Mouse (Mus musculus): ENCODE results near the gene Kif15. TPM values are rescaled to one million over a fixed set of nuclear protein-coding genes. Genes with fewer than 3 reads are reported as not detected.

Kif15 gene
- polyA plus RNA-seq, 1 experiment = 11.6 TPM

GRCm38 (mm10) chr9:123020995-123021631 lies 70.3 kb downstream of the Kif15 start, which contains the start of gene Tmem42:
Gene Tmem42, plus strand, starts transcription at chr9:123021326.
- Histone ChIP-seq H3K36me3 (ENCODE audit: control insufficient read depth, insufficient read depth) (peaks cover 8% of the 10 kb centered on the region), H3K79me2 (ENCODE audit: control insufficient read depth, insufficient read depth) (peaks cover 11% of the 10 kb centered on the region), H3K27me3 (ENCODE audit: control insufficient read depth, insufficient read depth, insufficient read length) (no peaks in the 10 kb centered on the region), H3K4me3 (ENCODE audit: insufficient read depth, poor library complexity, severe bottlenecking) (peak within 1 kb of the TSS; percentile 52), H3K79me3 (ENCODE audit: low read depth) (peaks cover 12% of the 10 kb centered on the region), H3ac (ENCODE audit: control insufficient read depth, insufficient read length, low read depth) (peak within 1 kb of the TSS; percentile 67)
- TF ChIP-seq MAX (IDR thresholded peaks at IDR 0.05) (no peak), MYOD1 (IDR thresholded peaks at IDR 0.05; ENCODE audit: control insufficient read depth, insufficient read length, low read depth) (no peak), CTCF (IDR thresholded peaks at IDR 0.05; ENCODE audit: control insufficient read depth, insufficient read depth, insufficient read length) (no peak), MYOG (IDR thresholded peaks at IDR 0.05; ENCODE audit: control insufficient read depth, extremely low read depth, insufficient read length) (no peak)

DNA sequence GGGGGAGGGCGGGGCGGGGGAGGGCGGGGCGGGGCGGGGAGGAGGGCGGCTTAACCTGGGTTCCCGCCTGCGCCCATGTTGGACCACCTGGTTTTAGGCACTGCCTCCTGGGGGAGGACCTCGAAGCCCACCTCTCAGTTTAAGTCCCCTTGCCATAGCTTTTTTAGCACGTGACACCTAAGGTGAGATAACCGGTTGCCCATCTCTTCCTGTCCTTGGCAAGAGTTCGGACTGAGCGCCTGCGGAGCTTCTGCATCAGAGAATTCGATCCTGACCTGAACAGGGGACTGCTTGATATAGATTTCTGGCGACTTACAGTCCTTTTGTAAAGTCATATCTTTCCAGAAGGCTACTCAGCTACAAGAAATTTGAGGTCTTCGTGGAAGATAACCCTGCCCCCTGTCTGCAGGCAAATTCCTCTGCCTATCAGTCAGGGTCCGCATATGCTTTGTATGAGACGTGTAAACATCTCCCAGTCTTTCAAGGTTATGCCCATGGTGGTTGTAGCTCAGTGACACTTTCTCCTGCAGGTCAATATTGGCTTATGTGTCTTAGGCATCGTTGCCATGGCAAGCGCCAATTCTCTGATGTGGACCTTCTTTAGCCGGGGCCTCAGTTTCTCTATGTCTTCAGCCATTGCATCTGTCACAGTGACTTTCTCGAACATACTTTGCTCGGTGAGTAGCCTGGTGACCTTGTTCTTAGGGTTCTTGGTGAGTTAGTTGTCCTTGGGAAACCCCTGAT lies 71.0 kb downstream of the Kif15 start:
- H3K79me3 ChIP-seq (ENCODE audit: low read depth) = peaks cover 12% of the 10 kb centered on the region

DNA sequence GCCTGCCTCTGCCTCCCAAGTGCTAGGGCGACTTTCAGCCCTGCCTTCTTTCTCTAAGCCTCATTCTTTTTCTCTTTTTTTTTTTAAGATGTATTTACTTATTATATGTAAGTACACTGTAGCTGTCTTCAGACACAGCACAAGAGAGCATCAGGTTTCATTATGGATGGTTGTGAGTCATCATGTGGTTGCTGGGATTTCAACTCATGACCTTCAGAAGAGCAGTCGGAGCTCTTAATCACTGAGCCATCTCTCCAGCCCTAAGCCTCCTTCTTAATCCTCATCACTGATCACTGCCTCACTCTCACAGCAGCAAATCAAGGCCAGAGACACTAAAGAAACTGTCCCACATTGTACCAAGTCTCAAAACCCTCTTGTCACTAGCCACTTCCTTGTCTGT lies 73.4 kb downstream of the Kif15 start:
- H3K4me3 ChIP-seq (ENCODE audit: insufficient read depth, poor library complexity, severe bottlenecking) = no peak overlapping the region
- no peak overlapping the region for H3ac ChIP-seq (ENCODE audit: control insufficient read depth, insufficient read length, low read depth)
- peaks cover 11% of the 10 kb centered on the region for H3K79me3 ChIP-seq (ENCODE audit: low read depth)
- peaks cover 11% of the 10 kb centered on the region for H3K79me2 ChIP-seq (ENCODE audit: control insufficient read depth, insufficient read depth)
- TF ChIP-seq FOSL1 (IDR thresholded peaks at IDR 0.05; ENCODE audit: insufficient read depth, low read length, poor library complexity, severe bottlenecking) = peak; percentile 17
- no peak for TF ChIP-seq MYOG (IDR thresholded peaks at IDR 0.05; ENCODE audit: control insufficient read depth, extremely low read depth, insufficient read length)
- no peak for TF ChIP-seq MAX (IDR thresholded peaks at IDR 0.05)
- no peak for TF ChIP-seq USF1 (IDR thresholded peaks at IDR 0.05; ENCODE audit: low read depth)
- TF ChIP-seq CEBPB (IDR thresholded peaks at IDR 0.05; ENCODE audit: low read depth) = no peak
- no peaks in the 10 kb centered on the region for H3K36me3 ChIP-seq (ENCODE audit: control insufficient read depth, insufficient read depth)
- no peaks in the 10 kb centered on the region for H3K27me3 ChIP-seq (ENCODE audit: control insufficient read depth, insufficient read depth, insufficient read length)

More for the DNA sequence above, 71.0 kb downstream of the Kif15 start:
- Histone ChIP-seq H3ac (ENCODE audit: control insufficient read depth, insufficient read length, low read depth) (no peak overlapping the region), H3K27me3 (ENCODE audit: control insufficient read depth, insufficient read depth, insufficient read length) (no peaks in the 10 kb centered on the region), H3K79me2 (ENCODE audit: control insufficient read depth, insufficient read depth) (peaks cover 11% of the 10 kb centered on the region), H3K36me3 (ENCODE audit: control insufficient read depth, insufficient read depth) (peaks cover 8% of the 10 kb centered on the region), H3K4me3 (ENCODE audit: insufficient read depth, poor library complexity, severe bottlenecking) (peak overlapping the region; percentile 6)
- TF ChIP-seq CTCF (IDR thresholded peaks at IDR 0.05; ENCODE audit: control insufficient read depth, insufficient read depth, insufficient read length) (no peak), USF1 (IDR thresholded peaks at IDR 0.05; ENCODE audit: low read depth) (no peak), MYOG (IDR thresholded peaks at IDR 0.05; ENCODE audit: control insufficient read depth, extremely low read depth, insufficient read length) (no peak), MAX (IDR thresholded peaks at IDR 0.05) (no peak), FOSL1 (IDR thresholded peaks at IDR 0.05; ENCODE audit: insufficient read depth, low read length, poor library complexity, severe bottlenecking) (no peak), MYOD1 (IDR thresholded peaks at IDR 0.05; ENCODE audit: control insufficient read depth, insufficient read length, low read depth) (no peak), CEBPB (IDR thresholded peaks at IDR 0.05; ENCODE audit: low read depth) (no peak)

GRCm38 (mm10) chr9:123031496-123032246 lies 80.8 kb downstream of the Kif15 start:
- peaks cover 3% of the 10 kb centered on the region for H3K27me3 ChIP-seq (ENCODE audit: control insufficient read depth, insufficient read depth, insufficient read length)
- no peaks in the 10 kb centered on the region for H3K36me3 ChIP-seq (ENCODE audit: control insufficient read depth, insufficient read depth)
- H3K79me2 ChIP-seq (ENCODE audit: control insufficient read depth, insufficient read depth) = no peaks in the 10 kb centered on the region
- TF ChIP-seq MAX (IDR thresholded peaks at IDR 0.05) = no peak
- no peak for TF ChIP-seq CEBPB (IDR thresholded peaks at IDR 0.05; ENCODE audit: low read depth)
- TF ChIP-seq MYOD1 (IDR thresholded peaks at IDR 0.05; ENCODE audit: control insufficient read depth, insufficient read length, low read depth) = no peak
- no peak for TF ChIP-seq USF1 (IDR thresholded peaks at IDR 0.05; ENCODE audit: low read depth)
- TF ChIP-seq MYOG (IDR thresholded peaks at IDR 0.05; ENCODE audit: control insufficient read depth, extremely low read depth, insufficient read length) = no peak
- TF ChIP-seq FOSL1 (IDR thresholded peaks at IDR 0.05; ENCODE audit: insufficient read depth, low read length, poor library complexity, severe bottlenecking) = no peak
- no peak for TF ChIP-seq CTCF (IDR thresholded peaks at IDR 0.05; ENCODE audit: control insufficient read depth, insufficient read depth, insufficient read length)
- no peaks in the 10 kb centered on the region for H3K79me3 ChIP-seq (ENCODE audit: low read depth)
- H3ac ChIP-seq (ENCODE audit: control insufficient read depth, insufficient read length, low read depth) = no peak overlapping the region
- no peak overlapping the region for H3K4me3 ChIP-seq (ENCODE audit: insufficient read depth, poor library complexity, severe bottlenecking)

DNA sequence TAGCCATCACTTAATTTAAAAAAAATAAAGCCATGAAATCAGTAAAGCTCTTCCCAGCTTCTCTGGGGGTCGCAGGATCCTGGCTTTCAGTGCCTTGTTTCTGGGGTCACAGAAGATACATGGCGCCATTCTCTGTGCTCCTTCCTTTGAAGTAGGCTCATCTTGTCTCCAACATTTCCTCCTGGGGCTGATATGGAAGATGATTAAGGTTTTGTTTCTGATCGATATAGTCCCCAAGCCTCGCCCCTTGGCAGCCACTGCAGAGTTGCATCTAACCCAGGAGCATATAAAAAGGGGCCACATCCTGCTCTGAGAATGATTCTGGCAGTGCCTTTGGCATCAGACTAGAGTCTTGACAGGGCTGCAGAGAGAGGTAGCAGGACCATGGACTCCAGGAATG lies 83.6 kb downstream of the Kif15 start, which contains the start of gene Tgm4:
TSS of gene Tgm4 (plus strand) at position 301 of the 400 bp plus-strand sequence.
- Histone ChIP-seq H3K79me3 (ENCODE audit: low read depth) (no peaks in the 10 kb centered on the region), H3K4me3 (ENCODE audit: insufficient read depth, poor library complexity, severe bottlenecking) (no peak within 1 kb of the TSS), H3K79me2 (ENCODE audit: control insufficient read depth, insufficient read depth) (no peaks in the 10 kb centered on the region), H3K27me3 (ENCODE audit: control insufficient read depth, insufficient read depth, insufficient read length) (peaks cover 3% of the 10 kb centered on the region), H3K36me3 (ENCODE audit: control insufficient read depth, insufficient read depth) (no peaks in the 10 kb centered on the region), H3ac (ENCODE audit: control insufficient read depth, insufficient read length, low read depth) (no peak within 1 kb of the TSS)
- TF ChIP-seq MYOD1 (IDR thresholded peaks at IDR 0.05; ENCODE audit: control insufficient read depth, insufficient read length, low read depth) (no peak), CEBPB (IDR thresholded peaks at IDR 0.05; ENCODE audit: low read depth) (no peak), FOSL1 (IDR thresholded peaks at IDR 0.05; ENCODE audit: insufficient read depth, low read length, poor library complexity, severe bottlenecking) (no peak), MYOG (IDR thresholded peaks at IDR 0.05; ENCODE audit: control insufficient read depth, extremely low read depth, insufficient read length) (no peak), MAX (IDR thresholded peaks at IDR 0.05) (no peak), USF1 (IDR thresholded peaks at IDR 0.05; ENCODE audit: low read depth) (no peak), CTCF (IDR thresholded peaks at IDR 0.05; ENCODE audit: control insufficient read depth, insufficient read depth, insufficient read length) (no peak)

Measured in C2C12 (cell line).